Mouse (Mus musculus): ENCODE data around the gene Xndc1.
A peak's percentile ranks its signal among the peaks of the same experiment; 100 is the strongest.
"Not testable (repeated sequence)": the region's sequence is repeated elsewhere in the genome, so short reads cannot be mapped to it uniquely, and the experiment has no call there.

The Xndc1 gene

DNA sequence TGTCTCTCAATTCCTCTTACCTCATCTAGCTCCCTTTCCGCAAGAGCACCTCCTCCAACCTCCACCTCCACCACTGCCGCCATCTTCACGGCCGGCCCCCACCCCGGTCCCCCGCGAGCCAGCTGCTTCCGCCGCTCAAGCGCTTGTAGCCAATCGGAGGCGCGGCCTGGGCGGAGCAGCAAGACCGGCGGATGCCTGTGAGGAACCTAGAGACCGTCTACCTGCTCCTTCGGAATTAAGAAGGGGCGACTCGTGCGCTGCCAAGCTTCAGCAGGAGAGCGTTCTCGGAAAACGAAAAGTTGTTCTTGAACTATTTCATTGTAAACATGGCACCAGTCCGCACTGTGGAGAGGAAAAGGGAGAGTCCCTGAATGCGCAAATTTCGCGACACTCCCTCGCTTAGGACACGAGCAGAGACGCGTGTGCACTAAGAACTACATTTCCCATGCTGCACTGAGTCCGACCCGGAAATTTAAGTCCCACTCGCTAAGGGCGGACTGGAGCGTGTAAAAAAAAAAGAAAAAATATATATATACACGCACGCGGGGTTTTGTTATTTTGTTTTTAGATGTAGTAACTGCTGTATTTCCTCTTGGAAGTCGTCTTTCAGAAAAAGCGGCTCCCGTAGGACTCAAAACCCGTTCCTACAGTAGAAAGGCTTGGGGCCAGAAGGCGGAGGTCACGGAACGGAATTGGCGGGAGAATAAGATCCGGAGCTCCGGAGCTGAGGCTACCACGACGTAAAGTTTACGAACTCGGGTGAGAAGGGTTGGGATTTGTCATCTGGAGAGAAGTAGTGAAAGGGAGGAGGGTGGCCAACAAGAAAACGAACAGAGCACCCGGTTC, at the start of gene Xndc1, which contains the start of the genes Rnf121 and Xntrpc:
TSS of gene Xndc1 (plus strand) at position 466 of the 846 bp plus-strand sequence.
TSS of gene Rnf121 (minus strand) at position 424 of the 846 bp plus-strand sequence.
TSS of gene Xntrpc (plus strand) at position 668 of the 846 bp plus-strand sequence.
- peak; percentile 91 for DNase-seq (ENCODE audit: low read depth, low spot score)

DNA sequence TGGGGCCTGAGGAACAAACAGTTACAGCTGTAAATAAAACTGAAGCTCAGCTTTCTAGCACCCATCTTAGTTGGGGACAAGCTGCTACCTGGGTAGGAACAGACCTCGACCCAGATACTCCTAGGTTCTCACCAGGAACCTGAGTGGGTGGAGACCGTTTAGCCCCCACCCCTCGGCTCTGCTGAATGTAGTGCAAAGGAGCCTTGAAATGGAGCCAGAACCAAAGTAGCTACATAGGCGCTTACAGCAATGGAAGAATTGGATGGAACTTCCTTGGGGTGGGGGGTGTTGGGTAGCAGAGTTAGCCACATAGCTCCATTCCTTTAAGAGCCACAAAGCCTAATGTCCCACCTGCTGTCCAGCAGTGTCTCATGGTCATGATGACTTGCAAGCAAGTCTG, 48.4 kb upstream of the Xndc1 start:
- DNase-seq (ENCODE audit: low read depth, low spot score) = no peak

DNA sequence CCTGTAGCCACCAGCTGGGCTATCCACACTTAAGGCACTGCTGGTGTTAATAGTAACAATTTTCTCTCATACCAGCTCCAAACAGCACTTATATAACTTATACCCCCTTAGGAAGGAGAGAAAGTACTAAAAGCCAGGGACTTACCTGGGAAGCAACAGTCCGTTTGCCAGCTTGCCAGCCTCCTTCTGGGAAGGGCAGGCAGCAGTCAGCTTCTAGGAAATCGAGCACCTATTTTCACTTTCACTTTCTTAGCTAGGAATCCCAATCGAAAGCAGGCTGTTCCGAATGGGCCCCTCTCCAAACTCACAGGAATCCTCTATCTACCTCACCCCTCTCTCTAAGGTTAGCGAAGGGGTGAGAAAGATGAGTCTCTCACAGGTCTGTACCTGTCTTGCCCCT, 47.9 kb upstream of the Xndc1 start:
- DNase-seq (ENCODE audit: low read depth, low spot score) = peak; percentile 39

DNA sequence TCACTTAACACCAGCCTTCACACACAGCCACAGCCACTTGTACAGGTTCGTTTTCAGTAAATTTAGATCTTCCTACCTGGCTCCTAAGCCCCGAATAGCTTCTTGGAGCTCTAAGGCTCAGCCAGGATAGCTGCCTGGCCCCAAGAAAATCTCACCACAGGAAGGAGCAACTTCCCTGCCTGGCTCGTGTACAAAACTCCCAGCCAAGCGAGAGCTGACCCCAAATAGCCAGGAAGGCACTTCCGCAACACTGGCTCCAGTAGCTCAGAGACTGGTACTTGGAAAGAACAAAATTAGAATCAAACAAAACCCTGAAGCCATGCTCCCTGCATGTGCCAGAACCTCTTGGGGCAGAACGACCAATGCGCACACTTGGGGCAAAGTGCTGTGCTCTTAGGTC, 47.3 kb upstream of the Xndc1 start:
- DNase-seq (ENCODE audit: low read depth, low spot score) = no peak

DNA sequence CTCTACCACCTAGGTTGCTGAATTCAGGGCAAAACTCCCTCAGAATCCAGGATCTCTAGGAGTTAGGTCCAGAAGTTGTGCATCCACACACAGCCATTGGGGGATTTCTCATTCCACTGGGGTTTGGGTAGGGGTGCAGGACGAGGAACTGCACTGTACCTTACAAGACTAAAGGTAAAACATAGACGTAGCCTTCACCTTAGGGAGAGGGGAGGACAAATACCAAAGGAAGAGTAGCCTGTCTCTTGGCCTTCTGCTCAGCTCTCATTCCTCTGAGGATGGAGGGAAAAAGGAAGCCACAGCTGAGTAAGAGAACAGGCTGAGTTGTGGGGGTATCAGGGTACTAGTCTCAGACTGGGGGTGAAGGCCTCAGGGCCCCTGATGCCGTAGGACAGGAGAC, 46.7 kb upstream of the Xndc1 start, which contains the start of gene Il18bp:
TSS of gene Il18bp (minus strand) at position 101 of the 400 bp plus-strand sequence.
- DNase-seq (ENCODE audit: low read depth, low spot score) = no peak

DNA sequence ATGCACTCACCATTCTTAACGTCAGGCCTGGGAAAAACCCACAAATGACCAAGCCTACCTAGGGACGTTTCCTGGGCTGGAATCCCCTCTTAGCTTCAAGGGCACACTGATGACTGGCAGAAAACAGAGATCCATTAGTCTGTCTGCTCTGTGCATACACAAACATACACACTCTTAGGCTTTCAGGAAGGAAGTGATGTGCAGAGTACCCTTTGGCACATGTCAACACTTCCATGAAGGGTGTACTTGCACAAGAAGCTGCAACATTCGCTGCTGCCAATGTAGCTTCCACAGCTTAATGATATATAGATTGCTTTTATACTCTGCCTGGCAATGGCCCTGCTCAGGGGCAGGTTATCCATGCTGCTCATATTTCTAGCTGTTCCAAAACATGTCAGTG, 45.9 kb upstream of the Xndc1 start:
- DNase-seq (ENCODE audit: low read depth, low spot score) = no peak

DNA sequence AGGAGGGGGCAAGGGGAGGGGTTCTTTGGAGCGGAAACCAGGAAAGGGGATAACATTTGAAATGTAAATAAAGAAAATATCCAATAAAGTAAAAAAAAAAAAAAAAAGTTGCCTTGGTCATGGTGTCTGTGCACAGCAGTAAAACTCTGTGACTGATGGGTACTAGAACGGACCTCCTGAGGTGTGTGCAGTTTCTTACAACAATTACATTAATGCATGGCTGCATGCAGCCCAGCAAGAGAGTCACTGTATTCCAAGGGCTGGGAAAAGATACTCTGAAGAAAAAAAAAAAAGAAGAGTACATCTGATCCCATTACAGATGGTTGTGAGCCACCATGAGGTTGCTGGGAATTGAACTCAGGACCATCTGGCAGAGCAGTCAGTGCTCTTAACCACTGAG, 44.4 kb upstream of the Xndc1 start:
- DNase-seq (ENCODE audit: low read depth, low spot score) = not testable (repeated sequence)

DNA sequence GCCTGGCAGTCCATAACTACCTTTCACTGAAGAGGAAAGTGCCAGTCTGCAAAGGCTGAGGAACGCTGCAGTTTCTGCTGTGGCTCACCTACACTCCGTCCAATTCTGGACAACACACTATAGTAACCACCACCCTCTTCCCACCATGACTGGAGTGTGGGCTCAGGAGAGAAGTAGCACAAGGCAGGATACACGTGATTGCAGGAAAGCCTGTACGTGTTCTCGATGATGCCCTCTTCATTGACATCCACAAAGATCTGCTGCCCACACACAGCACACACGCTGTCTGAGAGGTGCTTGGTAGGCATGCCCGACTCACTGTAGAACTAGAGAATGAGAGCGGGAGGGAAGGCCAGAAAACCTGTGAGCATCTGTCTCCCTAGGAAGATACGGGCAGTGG, 41.5 kb upstream of the Xndc1 start:
- DNase-seq (ENCODE audit: low read depth, low spot score) = no peak

DNA sequence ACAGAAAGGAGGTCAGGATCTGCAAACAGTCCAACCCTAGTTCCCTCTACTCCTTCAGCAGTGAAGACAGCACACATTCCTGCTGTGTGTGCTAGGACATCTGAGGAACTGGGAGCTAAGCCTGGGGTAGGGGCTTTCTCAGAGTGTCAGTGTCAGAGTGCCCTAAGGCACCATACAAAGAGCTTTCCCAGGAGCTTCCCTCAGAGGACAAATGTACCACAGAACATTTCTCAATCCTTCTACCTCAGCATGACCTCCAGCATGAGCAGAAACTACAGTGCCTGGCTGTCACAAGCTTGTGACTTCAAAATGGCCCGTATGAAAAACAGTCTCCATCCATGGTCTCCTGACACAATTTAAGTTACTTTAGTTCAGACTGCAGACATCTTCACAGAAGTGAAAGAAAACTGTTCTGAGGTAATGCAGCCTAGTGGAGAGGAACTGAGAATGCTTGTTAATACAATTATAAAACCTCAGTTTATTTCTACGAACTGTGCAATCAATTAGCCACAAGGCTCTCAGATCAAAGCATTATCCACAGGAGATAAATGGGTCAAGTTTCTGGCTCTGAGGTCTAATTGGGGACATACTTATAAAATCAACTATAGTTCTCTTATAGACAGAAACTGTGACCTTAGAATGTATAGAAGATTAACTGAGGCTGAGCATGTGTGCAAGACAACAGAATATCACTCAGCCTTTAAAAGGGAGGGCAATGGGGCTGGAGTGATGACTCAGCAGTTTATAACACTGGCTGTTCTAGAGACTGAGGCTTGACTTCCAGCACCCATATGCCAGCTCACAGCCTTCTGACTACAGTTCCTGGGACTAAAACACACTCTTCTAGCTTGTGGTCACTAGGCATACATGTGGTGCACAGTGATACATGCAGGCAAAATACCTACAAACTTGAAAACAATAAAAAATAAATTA, 39.9 kb upstream of the Xndc1 start:
- DNase-seq (ENCODE audit: low read depth, low spot score) = peak; percentile 27

DNA sequence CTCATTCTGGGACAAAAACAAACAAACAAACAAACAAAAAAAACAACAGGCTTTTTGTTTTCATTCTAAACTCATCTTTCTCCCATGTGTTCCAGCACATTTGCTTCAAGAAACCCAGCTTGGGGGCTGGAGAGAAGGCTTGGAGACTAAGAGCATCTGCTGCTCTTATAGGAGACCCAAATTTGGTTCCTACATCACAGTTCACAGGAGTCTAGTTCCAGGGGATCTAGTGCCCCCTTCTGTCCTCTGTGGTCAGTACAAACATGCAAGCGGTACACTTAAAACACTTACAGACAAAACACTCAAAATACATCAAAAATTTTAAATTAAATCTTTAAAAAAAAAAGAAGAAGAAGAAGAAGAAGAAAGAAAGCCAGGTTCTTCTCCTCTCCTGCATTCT, 30.4 kb upstream of the Xndc1 start:
- peak; percentile 26 for DNase-seq (ENCODE audit: low read depth, low spot score)

DNA sequence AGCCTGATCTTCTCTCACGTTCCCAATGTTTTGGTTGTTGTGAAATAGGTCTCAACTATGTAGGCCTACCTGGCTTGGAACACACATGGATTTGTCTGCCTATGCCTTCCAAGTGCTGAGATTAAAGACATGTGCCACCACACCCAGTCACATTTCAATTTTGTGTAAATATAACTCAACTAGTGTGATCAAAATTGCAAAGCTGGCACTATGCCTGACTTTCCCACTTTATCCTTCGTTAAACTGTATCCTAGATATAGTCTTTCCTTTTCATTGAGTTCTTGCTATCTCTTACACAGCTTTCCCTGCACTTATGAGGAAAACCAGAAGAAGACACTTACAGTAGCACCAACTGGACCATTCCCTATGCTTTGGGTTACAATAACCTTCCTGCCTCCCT, 29.8 kb upstream of the Xndc1 start:
- no peak for DNase-seq (ENCODE audit: low read depth, low spot score)

DNA sequence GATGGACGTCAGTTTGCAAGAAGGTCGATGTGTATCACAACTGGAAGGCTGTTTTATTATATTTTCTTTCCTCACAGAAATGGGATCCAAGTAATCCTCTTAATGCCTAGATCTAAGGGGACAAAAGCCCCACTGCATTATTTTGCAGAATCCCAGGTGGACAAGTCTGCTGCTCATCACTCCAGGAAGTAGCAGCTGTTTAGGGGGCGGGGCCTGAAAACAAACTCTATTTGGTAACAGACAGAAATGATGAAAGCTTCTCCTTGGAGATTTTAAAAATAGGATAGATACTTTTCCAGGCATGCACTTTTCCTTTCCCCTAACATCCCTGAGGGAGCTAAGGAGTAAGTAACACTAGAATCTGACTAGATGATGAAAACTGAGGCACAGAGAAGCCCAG, 28.0 kb upstream of the Xndc1 start:
- DNase-seq (ENCODE audit: low read depth, low spot score) = no peak

DNA sequence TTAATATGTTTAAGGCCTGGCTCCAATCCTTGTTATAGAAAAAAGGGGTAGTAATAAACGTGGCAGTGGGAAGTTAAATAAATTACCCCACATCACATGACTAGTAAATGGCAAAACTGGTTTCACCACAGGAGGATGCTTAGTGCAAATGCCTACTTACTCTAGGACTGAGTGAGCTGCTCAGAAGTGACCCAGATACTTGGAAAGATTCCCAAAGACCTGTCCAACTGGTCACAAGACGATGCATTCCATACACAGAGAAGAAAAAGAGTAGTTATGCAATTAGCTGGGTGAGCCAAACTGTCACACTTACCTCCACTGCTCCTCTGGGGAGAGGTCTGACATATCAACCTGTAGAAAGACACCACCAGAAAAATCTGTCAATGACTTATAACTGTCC, 23.0 kb upstream of the Xndc1 start:
- no peak for DNase-seq (ENCODE audit: low read depth, low spot score)

DNA sequence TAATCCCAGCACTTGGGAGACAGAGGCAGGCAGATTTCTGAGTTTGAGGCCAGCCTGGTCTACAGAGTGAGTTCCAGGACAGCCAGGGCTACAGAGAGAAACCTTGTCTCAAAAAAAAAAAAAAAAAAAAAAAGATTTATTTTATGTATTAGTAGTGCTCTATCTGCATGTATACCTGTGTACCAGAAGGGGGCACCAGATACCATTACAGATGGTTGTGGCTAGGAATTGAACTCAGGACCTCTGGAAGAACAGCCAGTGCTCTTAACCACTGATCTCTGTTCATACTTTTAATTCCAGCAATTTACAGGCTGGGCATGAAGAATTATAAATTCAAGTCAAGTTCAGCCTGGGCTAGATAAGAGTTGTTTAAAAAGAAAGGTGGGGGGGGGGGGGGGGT, 16.8 kb upstream of the Xndc1 start:
- peak; percentile 12 for DNase-seq (ENCODE audit: low read depth, low spot score)

DNA sequence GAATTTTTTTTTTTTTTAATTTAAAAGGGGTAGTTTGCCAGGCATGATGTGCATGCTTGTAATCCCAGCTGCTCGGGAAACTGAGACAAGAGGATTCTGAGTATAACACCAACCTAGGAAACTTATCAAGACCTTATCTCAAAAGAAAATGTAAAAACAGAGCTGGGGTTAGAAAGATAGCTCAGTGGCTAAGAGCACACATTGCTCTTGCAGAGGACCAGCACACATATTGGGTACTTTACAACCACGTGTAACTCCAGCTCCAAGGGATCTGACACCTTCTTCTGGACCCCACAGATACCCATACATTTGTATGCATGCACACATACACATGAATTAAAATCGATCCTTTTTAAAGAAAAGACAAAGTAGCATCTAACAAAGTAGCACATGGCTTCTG, 4.0 kb upstream of the Xndc1 start:
- no peak for DNase-seq (ENCODE audit: low read depth, low spot score)

DNA sequence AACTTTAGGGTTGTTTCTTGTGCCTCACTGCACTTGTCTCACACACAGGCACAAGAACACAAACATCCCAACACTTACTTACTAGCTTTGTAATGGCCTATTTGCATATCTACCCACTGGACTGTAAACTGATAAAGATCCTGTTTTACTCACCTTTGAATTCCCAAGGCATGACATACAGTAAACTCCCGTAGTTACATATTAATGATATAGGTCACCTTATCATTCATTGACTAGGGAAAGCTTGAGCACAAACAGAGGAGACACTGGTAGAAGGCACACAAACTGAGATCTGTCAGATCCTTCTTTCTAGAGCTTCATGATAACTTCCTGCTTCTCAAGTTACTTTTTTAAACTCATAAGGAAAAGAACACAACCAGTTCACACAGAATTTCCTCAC, 3.1 kb upstream of the Xndc1 start:
- no peak for DNase-seq (ENCODE audit: low read depth, low spot score)

DNA sequence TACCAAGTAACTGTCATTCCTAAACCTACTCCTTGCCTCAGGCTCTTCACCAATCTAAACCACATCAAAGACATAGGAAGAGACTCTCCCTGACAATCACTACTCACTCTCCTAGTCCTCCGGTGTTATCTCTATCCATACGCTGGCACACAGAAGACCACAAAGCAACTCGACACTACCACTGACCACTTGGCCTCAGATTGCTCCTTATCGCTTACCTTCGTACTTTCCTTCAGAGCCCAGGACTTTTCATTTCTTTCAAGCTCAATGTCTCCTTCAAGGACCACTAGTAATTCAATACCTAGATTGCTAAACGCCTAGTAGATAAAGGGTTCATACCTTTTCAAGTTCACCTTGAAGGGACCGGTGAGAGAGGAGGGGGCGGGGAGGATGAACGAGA, 1.4 kb upstream of the Xndc1 start:
- DNase-seq (ENCODE audit: low read depth, low spot score) = no peak

DNA sequence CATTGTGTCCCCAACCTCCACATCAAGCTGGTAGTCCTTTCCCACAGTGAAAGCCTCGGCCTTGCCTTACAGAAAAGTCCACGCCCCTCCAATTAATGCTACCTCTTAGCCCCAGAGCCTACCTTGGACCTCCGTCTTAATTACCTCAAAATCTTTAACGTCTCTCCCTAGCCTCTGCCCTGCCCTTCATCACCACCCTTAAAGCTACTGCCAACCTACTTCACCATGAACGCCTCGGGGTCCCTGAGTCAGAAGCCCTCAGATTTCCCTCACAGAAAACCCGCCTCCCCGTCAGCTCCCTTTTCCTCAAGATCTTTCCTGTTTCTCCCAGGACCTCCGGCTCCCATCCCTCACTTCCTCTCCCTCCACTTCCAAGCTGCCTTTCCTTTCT, 661 bp upstream of the Xndc1 start:
- DNase-seq (ENCODE audit: low read depth, low spot score) = no peak

DNA sequence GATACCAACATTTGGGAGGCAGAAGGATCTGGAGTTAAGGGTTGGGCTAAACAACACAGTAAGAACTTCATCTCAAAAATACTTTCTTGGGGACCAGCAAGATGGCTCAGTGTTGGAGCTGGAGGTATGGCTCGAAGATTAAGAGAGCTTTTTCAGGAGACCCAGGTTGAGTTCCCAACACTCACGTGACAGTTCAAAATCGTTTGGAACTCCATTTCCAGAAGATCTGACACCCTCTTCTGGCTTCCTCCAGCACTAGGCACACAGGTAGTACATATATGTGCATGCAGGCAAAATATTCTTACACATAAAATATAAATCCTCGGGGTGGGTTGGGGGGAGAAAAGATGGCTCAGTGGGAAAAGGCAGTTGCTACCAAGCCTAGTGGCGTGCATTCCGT, 1.1 kb downstream of the Xndc1 start:
- DNase-seq (ENCODE audit: low read depth, low spot score) = peak; percentile 18

DNA sequence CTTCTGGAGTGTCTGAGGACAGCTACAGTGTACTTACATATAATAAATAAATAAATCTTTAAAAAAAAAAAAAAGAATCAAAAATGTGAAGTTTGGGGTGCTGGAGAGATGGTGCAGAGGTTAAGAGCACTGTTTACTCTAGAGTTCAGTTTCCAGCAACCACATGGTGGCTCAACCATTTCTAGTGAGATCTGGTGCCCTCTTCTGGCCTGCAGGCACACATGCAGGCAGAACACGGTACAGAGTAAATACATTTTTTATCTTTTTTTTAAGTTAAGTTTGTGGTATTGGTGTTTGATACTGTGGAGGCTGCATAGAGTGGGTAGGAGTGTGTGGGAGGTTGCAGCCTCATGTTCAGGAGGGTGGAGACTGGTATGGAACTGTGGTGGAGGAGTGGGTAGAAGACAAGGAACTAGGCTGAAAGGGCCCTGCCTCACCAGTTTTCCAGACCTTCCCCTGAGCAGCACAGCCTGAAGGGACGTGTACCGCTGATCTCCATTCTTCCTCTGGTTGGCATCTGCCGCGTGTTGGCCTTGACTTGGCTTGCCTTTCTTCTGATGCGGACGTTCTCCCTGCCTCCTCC, 11.5 kb downstream of the Xndc1 start:
- peak; percentile 58 for DNase-seq (ENCODE audit: low read depth, low spot score)

DNA sequence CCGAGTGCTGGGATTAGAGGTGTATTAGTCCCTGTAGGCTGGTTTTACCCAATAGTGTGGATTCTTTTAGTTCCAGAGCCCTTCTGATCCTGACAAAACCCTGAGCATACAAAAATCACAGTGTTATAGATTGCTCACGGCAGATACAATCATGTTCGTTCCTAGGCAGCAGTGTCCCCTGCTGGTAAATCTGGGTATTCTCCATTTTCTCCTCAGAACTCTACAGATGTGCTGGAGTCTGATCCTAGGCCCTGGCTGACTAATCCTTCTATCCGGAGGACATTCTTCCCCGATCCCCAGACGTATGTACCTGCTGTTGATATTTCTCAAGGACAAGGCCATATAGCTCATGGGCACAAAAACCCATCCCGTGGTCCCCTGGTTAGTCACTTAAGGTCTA, 13.2 kb downstream of the Xndc1 start:
- peak; percentile 67 for DNase-seq (ENCODE audit: low read depth, low spot score)

DNA sequence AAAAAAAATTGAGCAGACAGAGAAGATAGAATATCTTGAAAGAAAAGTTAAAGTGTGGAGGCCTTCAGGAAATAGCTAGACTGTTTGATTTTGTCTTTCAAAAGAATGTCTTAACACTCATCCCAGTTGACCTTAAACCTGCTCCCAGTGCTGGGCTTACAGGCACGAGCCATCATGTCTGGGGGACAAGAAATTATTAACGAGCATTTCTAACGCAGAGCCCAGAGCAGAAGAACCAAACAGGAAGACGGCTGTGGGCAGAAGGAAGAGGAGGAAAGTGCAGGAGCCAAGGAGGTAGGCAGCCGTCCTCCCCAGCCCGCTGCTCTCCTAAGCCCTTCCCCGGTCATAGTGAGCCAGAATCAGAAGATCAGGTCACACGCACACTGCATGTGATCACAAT, 15.0 kb downstream of the Xndc1 start:
- DNase-seq (ENCODE audit: low read depth, low spot score) = no peak

Data from 3T3-L1 (cell line).